Comparison of ENCODE assay signal across 20 mouse cellular contexts in the genomic region with DNA sequence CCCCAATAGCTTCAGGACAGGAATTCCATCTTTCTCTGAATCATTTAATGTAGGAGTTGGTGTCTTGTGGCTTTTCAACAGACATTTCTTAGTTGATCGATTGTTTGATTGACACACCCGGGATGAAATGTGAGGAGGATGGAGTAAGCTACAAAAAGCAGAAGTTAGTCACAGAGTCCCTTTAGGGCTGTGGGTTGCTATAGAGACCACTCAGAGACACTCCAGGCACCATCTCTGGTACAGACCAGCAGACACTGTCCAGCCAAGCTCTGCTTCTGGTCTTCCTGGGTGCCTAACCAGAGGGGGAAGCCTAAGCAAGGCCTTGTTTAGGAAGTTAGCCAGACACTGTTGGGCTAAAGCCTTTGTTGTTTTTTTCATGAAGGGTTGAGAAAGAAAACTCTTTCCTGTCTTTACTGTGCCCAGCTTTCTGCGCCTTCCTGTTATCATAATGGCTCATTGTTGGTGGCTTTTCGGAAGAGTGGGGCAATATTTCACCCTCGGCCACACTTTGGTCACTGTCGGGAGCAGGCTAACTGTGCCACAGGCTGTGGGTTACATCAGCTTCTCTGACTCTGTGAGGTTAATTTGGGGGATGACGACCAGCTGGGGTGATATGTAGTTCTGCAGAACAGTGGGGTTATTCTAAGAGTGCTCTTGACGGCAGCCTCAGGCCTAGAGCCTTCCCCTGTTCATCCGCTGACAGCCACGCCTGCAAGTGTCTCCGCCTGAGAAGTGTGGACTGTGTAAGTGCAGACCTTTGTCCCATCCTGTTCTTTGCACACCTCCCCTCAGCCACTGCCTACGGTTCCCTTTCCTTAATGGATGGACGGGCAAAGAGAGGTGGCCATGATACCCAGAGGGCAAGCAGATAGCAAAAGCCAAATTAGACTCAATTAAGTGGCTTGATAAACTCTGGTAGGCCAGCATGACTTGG. TPM values are rescaled to one million over a fixed set of nuclear protein-coding genes. Genes with fewer than 3 reads are reported as not detected.
DNase-seq lines count a peak whose midpoint lies in the region; ATAC-seq and TF ChIP-seq lines count a peak whose summit lies in the region.
"Had no signal": no experiment of that assay in that cellular context is flagged by ENCODE, and none has a peak within 500 bp of the region (broad histone marks: within the 10 kb centered on the region; RNA-seq: fewer than 3 reads in every experiment).

No protein-coding gene starts in this region.

- no peaks in the 10 kb centered on the region for H3K9me3 ChIP-seq in midbrain, embryonic 10.5 days (replicated peaks)
- no peaks in the 10 kb centered on the region for H3K9me3 ChIP-seq in midbrain, postnatal 0 days (ENCODE audit: low read length)
- H3K9me3 ChIP-seq: heart, embryonic 15.5 days; limb, embryonic 15.5 days; stomach, embryonic 15.5 days had no signal

- WGBS in midbrain, embryonic 10.5 days: 84% methylated on average over 13 of the region's 13 CpGs
- WGBS in midbrain, postnatal 0 days: 79% methylated on average over 13 of the region's 13 CpGs

- no peak for TF ChIP-seq CTCF in midbrain, postnatal 0 days (IDR thresholded peaks at IDR 0.05)

- peak overlapping the region; percentile 17; the same call in 1 of the 2 replicates for H3K27ac ChIP-seq in midbrain, embryonic 10.5 days (replicated peaks)
- no peak overlapping the region for H3K27ac ChIP-seq in midbrain, postnatal 0 days (ENCODE audit: low read depth, low read length)
- H3K27ac ChIP-seq: heart, embryonic 15.5 days; hindbrain, embryonic 14.5 days; limb, embryonic 15.5 days; stomach, embryonic 15.5 days had no signal

- no peaks in the 10 kb centered on the region for H3K36me3 ChIP-seq in midbrain, embryonic 10.5 days
- no peaks in the 10 kb centered on the region for H3K36me3 ChIP-seq in midbrain, postnatal 0 days (ENCODE audit: insufficient read depth, low read length)
- H3K36me3 ChIP-seq in splenic B cell, adult 2 months (ENCODE audit: control insufficient read depth, insufficient read depth, low read length, poor library complexity, severe bottlenecking): no peaks in the 10 kb centered on the region
- H3K36me3 ChIP-seq: heart, embryonic 15.5 days; limb, embryonic 15.5 days; stomach, embryonic 15.5 days had no signal

- H3K9ac ChIP-seq in midbrain, postnatal 0 days (replicated peaks; ENCODE audit: low read length, poor library complexity, severe bottlenecking): no peak overlapping the region
- H3K9ac ChIP-seq: heart, embryonic 15.5 days; hindbrain, embryonic 14.5 days; limb, embryonic 15.5 days; stomach, embryonic 15.5 days had no signal

- no peak for DNase-seq in midbrain, embryonic 10.5 days (ENCODE audit: low spot score)
- no peak for DNase-seq in midbrain, postnatal 0 days (ENCODE audit: low spot score)
- DNase-seq in lung, postnatal 14 days: peak; percentile 17
- DNase-seq in splenic B cell, adult 2 months (ENCODE audit: low read depth, low spot score): peak; percentile 66
- DNase-seq in layer of hippocampus, adult 9-11 months: no peak
- DNase-seq in heart, postnatal 4 days: no peak
- no peak for DNase-seq in layer of hippocampus, adult 8-10 months (ENCODE audit: low spot score in 2 of 2)
- DNase-seq: cerebellum, postnatal 10 days; gastrocnemius, postnatal 14 days; kidney, adult 8-10 months; right cerebral cortex, postnatal 14 days; thymus, postnatal 36 days had no signal

- H3K4me3 ChIP-seq in midbrain, embryonic 10.5 days: no peak overlapping the region
- no peak overlapping the region for H3K4me3 ChIP-seq in midbrain, postnatal 0 days (ENCODE audit: low read depth, low read length)
- H3K4me3 ChIP-seq: heart, embryonic 15.5 days; limb, embryonic 15.5 days; myocyte; stomach, embryonic 15.5 days had no signal

- ATAC-seq in midbrain, postnatal 0 days (ENCODE audit: low FRiP score): no peak
- peak; percentile 94 for ATAC-seq in common myeloid progenitor, adult 5-6 weeks (replicated peaks; ENCODE audit: low read depth, poor library complexity, severe bottlenecking)
- ATAC-seq: CD4-positive, CD25-positive, alpha-beta regulatory T cell, adult 4 months had no signal

- H3K4me2 ChIP-seq in midbrain, postnatal 0 days (ENCODE audit: low read depth, low read length, poor library complexity, severe bottlenecking): no peak overlapping the region
- H3K4me2 ChIP-seq: heart, embryonic 15.5 days; hindbrain, embryonic 14.5 days; limb, embryonic 15.5 days; stomach, embryonic 15.5 days had no signal

- H3K4me1 ChIP-seq in midbrain, embryonic 10.5 days: peaks cover 3% of the 10 kb centered on the region; the same call in 1 of the 2 replicates
- no peaks in the 10 kb centered on the region for H3K4me1 ChIP-seq in midbrain, postnatal 0 days (ENCODE audit: insufficient read depth, low read length)
- H3K4me1 ChIP-seq: heart, embryonic 15.5 days; stomach, embryonic 15.5 days had no signal

- H3K27me3 ChIP-seq in midbrain, embryonic 10.5 days (ENCODE audit: low read depth, poor library complexity, severe bottlenecking): no peaks in the 10 kb centered on the region
- H3K27me3 ChIP-seq in midbrain, postnatal 0 days (ENCODE audit: insufficient read depth, low read length): no peaks in the 10 kb centered on the region
- no peaks in the 10 kb centered on the region for H3K27me3 ChIP-seq in splenic B cell, adult 2 months (ENCODE audit: control insufficient read depth, insufficient read depth, low read length, poor library complexity, severe bottlenecking)
- H3K27me3 ChIP-seq: limb, embryonic 15.5 days; stomach, embryonic 15.5 days had no signal

RNA-seq across cellular contexts. Expression of a gene that starts 46.5 kb away (rescaled TPM):
- 21.8 and 22.9 TPM in 2 replicates for polyA plus RNA-seq in midbrain, embryonic 10.5 days (2016; fragmentation: Nextera tagmentation; extraction: Ambion mirVana)
- total RNA-seq in midbrain, postnatal 0 days (2014; rRNA removed): 11.4 and 27.2 TPM in 2 replicates
- 5.5 and 6.0 TPM in 2 replicates for polyA plus RNA-seq in midbrain, postnatal 0 days (2015; fragmentation: Nextera tagmentation; extraction: Ambion mirVana)
- 0.97 and 1.0 TPM in 2 replicates for total RNA-seq in common myeloid progenitor, adult 5-6 weeks (2017)
- total RNA-seq in heart, postnatal 4 days (2021): 1 to 10 TPM; 8.8 to 9.5 TPM
- 10 to 100 TPM in 2 of 4 experiments, 1 to 10 TPM in 2; 8.3 to 11.7 (median 10.1) TPM for total RNA-seq in layer of hippocampus, adult 8-10 months (2022)
- total RNA-seq: megakaryocyte-erythroid progenitor cell, adult 5-6 weeks had no signal

Comparison
In these comparisons a context has a peak if more than half of its experiments do, and no peak if none do; other contexts are left out.
1. DNase-seq: peak in lung, postnatal 14 days (single experiment) and splenic B cell, adult 2 months (single experiment); none in midbrain, embryonic 10.5 days (single experiment), midbrain, postnatal 0 days (single experiment), layer of hippocampus, adult 9-11 months (single experiment), heart, postnatal 4 days (single experiment) and layer of hippocampus, adult 8-10 months (0 of 2).